Mouse (Mus musculus) C2C12 (cell line): Measurements from ENCODE around the gene Gm6583.

Experiments used
- CTCF ChIP-seq: IDR thresholded peaks from one replicate; pipeline ENCODE4 v1.5.1; 2011; ENCODE audit not compliant: control insufficient read depth, insufficient read depth, insufficient read length
- MAX ChIP-seq: IDR thresholded peaks from one replicate; pipeline ENCODE4 v1.6.1; 2011; ENCODE audit warnings: mild to moderate bottlenecking, control low read depth
- MYOG ChIP-seq: IDR thresholded peaks from one replicate; pipeline ENCODE4 v1.6.1; 2011; ENCODE audit not compliant: control insufficient read depth, insufficient read length; ENCODE audit errors: extremely low read depth
- USF1 ChIP-seq: IDR thresholded peaks from one replicate; pipeline ENCODE4 v1.6.1; 2011; ENCODE audit warnings: low read depth, mild to moderate bottlenecking, control low read depth, moderate library complexity

DNA sequence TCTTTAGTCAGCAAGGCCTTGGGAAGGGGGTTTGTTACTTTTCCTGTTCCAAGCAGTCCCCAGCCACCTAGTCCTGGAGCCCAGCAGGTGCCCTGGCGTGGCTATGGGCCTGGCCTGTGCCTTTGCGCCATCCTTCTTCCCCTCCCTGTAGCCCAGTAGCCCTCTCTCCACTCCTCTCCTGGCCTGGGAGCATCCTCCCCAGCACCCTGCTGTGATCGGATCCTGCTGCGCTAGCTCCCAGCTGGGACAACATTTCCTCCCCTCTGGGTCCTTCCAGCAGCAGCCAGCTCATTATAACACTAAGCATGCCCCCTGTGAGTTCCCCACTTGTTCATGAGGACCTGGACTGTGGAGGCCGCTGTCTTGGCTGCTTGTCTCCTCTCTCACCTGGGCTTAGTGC is 50.0 kb downstream of the Gm6583 start:
- TF ChIP-seq CTCF (no peak), USF1 (no peak), MAX (no peak), MYOG (no peak)
